Mouse (Mus musculus) small intestine, adult 2 months (tissue): ENCODE results near the gene Ggt6. TPM values are rescaled to one million over a fixed set of nuclear protein-coding genes. Genes with fewer than 3 reads are reported as not detected.

Experiments used
- H3K27ac ChIP-seq: fragments of 200-500 bp; 2 replicates; pipeline ENCODE4 v1.5.1; 2012; ENCODE audit warnings: low read depth, low read length, control low read depth, inconsistent platforms; ENCODE audit not compliant: insufficient read depth
- H3K27me3 ChIP-seq: fragments of 200-500 bp; 2 replicates; pipeline ENCODE4 v1.6.1; 2012; ENCODE audit warnings: mild to moderate bottlenecking, moderate library complexity, low read length, inconsistent platforms; ENCODE audit not compliant: control insufficient read depth, insufficient read depth
- H3K36me3 ChIP-seq: fragments of 200-500 bp; 2 replicates; pipeline ENCODE4 v1.6.1; 2012; ENCODE audit warnings: mild to moderate bottlenecking, low read length, control low read depth, inconsistent platforms; ENCODE audit not compliant: control insufficient read depth, insufficient read depth
- H3K4me1 ChIP-seq: fragments of 200-500 bp; 2 replicates; pipeline ENCODE4 v1.6.1; 2012; ENCODE audit warnings: low read length, inconsistent platforms, mixed read lengths; ENCODE audit not compliant: control insufficient read depth, insufficient read depth, insufficient read length
- H3K4me3 ChIP-seq: fragments of 200-500 bp; 2 replicates; pipeline ENCODE4 v1.5.1; 2012; ENCODE audit warnings: low read depth, mild to moderate bottlenecking, control low read depth, inconsistent platforms, low read length, moderate library complexity
- CTCF ChIP-seq: fragments of 200-500 bp; IDR thresholded peaks from 2 replicates; pipeline ENCODE4 v1.5.1; 2012; ENCODE audit warnings: low read depth, mild to moderate bottlenecking, control low read depth, inconsistent platforms, low read length, moderate library complexity, mixed read lengths; ENCODE audit not compliant: insufficient replicate concordance, insufficient read length; ENCODE audit errors: extremely low read depth
- POLR2A ChIP-seq: fragments of 200-500 bp; IDR thresholded peaks from 2 replicates; pipeline ENCODE4 v1.6.1; 2012; ENCODE audit warnings: low read depth, mild to moderate bottlenecking, control low read depth, inconsistent platforms, low read length, moderate library complexity
- WGBS: fragments of 180-500 bp; shearing (Covaris S2); methylation state at CpG from one replicate; pipeline ENCODE4 v1.1.7; 2018; 5-methylcytosine and 5-hydroxymethylcytosine counted together
- polyA plus RNA-seq: library from polyadenylated mRNA; depleted of rRNA; stranded (reverse); fragments of >200 nt; gene quantifications from 2 replicates; pipeline ENCODE4 v1.2.3, GENCODE M21; 2012

Ggt6 gene
- polyA plus RNA-seq, 1 experiment = 60.1 TPM

GRCm38 (mm10) chr11:72477182-72477581 is 41.9 kb downstream of the Ggt6 start:
- no peak overlapping the region for H3K27ac ChIP-seq
- WGBS = 45% methylated on average over 5 of the region's 5 CpGs
- no peak for TF ChIP-seq POLR2A
- no peak for TF ChIP-seq CTCF
- no peaks in the 10 kb centered on the region for H3K27me3 ChIP-seq
- H3K36me3 ChIP-seq = no peaks in the 10 kb centered on the region
- H3K4me1 ChIP-seq = peaks cover 42% of the 10 kb centered on the region
- H3K4me3 ChIP-seq = no peak overlapping the region

GRCm38 (mm10) chr11:72477653-72478052 is 42.3 kb downstream of the Ggt6 start:
- Histone ChIP-seq H3K4me3 (no peak overlapping the region), H3K36me3 (no peaks in the 10 kb centered on the region), H3K27ac (no peak overlapping the region), H3K4me1 (peaks cover 46% of the 10 kb centered on the region), H3K27me3 (no peaks in the 10 kb centered on the region)
- no peak for TF ChIP-seq CTCF
- 95% methylated on average over 1 of the region's 1 CpGs for WGBS

- H3K27ac ChIP-seq = no peak overlapping the region
- 72% methylated on average over 6 of the region's 6 CpGs for WGBS
Observed at GRCm38 (mm10) chr11:72478228-72478627, 42.9 kb downstream of the Ggt6 start.

GRCm38 (mm10) chr11:72479499-72479898 is 44.2 kb downstream of the Ggt6 start:
- peaks cover 35% of the 10 kb centered on the region for H3K4me1 ChIP-seq
- no peak for TF ChIP-seq CTCF
- no peak for TF ChIP-seq POLR2A

More at GRCm38 (mm10) chr11:72478228-72478627, 42.9 kb downstream of the Ggt6 start:
- TF ChIP-seq CTCF = no peak
- TF ChIP-seq POLR2A = no peak
- Histone ChIP-seq H3K27me3 (no peaks in the 10 kb centered on the region), H3K4me1 (peaks cover 47% of the 10 kb centered on the region), H3K36me3 (no peaks in the 10 kb centered on the region), H3K4me3 (no peak overlapping the region)

GRCm38 (mm10) chr11:72481313-72481712 is 46.0 kb downstream of the Ggt6 start:
- whole genome bisulfite sequencing = 69% methylated on average over 5 of the region's 5 CpGs
- no peak overlapping the region for H3K27ac ChIP-seq
- H3K27me3 ChIP-seq = no peaks in the 10 kb centered on the region
- no peaks in the 10 kb centered on the region for H3K36me3 ChIP-seq
- no peak overlapping the region for H3K4me3 ChIP-seq
- peaks cover 22% of the 10 kb centered on the region; the same call in 1 of the 2 replicates for H3K4me1 ChIP-seq
- no peak for TF ChIP-seq CTCF
- TF ChIP-seq POLR2A = no peak

More at GRCm38 (mm10) chr11:72479499-72479898, 44.2 kb downstream of the Ggt6 start:
- Histone ChIP-seq H3K4me3 (no peak overlapping the region), H3K27me3 (no peaks in the 10 kb centered on the region), H3K27ac (no peak overlapping the region), H3K36me3 (no peaks in the 10 kb centered on the region)
- 76% methylated on average over 2 of the region's 2 CpGs for WGBS

GRCm38 (mm10) chr11:72481952-72482351 is 46.6 kb downstream of the Ggt6 start:
- WGBS = 64% methylated on average over 4 of the region's 4 CpGs
- Histone ChIP-seq H3K27me3 (no peaks in the 10 kb centered on the region), H3K36me3 (no peaks in the 10 kb centered on the region), H3K27ac (0 out of 2 replicates have a peak overlapping the region, but pooled peaks have one; percentile 7), H3K4me3 (no peak overlapping the region), H3K4me1 (peaks cover 19% of the 10 kb centered on the region; the same call in 1 of the 2 replicates)
- TF ChIP-seq CTCF (no peak), POLR2A (no peak)

GRCm38 (mm10) chr11:72484549-72484948 is 49.2 kb downstream of the Ggt6 start:
- H3K4me3 ChIP-seq = no peak overlapping the region
- 44% methylated on average over 6 of the region's 6 CpGs for WGBS
- no peak for TF ChIP-seq CTCF
- TF ChIP-seq POLR2A = no peak
- H3K27me3 ChIP-seq = 0 out of 2 replicates have a peak, but pooled peaks cover 3% of the 10 kb centered on the region
- peak overlapping the region; percentile 28; the same call in 1 of the 2 replicates for H3K27ac ChIP-seq
- H3K4me1 ChIP-seq = peaks cover 26% of the 10 kb centered on the region
- H3K36me3 ChIP-seq = no peaks in the 10 kb centered on the region
